Mouse (Mus musculus) bone marrow, adult 2 months (tissue): ENCODE results near the gene Ghitm.

Experiments
- CTCF ChIP-seq: fragments of 200-500 bp; IDR thresholded peaks from 2 replicates; pipeline ENCODE4 v1.5.1; 2011; ENCODE audit warnings: low read length, control low read depth; ENCODE audit not compliant: control insufficient read depth, insufficient read depth
- POLR2A ChIP-seq: fragments of 200-500 bp; IDR thresholded peaks from 2 replicates; pipeline ENCODE4 v1.6.1; 2011; ENCODE audit warnings: low read depth, mild to moderate bottlenecking, control low read depth, low read length, borderline replicate concordance; ENCODE audit not compliant: control insufficient read depth

GRCm38 (mm10) chr14:37135127-37135593, at the start of gene Ghitm:
- no peak for TF ChIP-seq CTCF
- peak; percentile 86 for TF ChIP-seq POLR2A
